Mouse (Mus musculus): ENCODE measurements around the gene Npff. TPM values are rescaled to one million over a fixed set of nuclear protein-coding genes. Genes with fewer than 3 reads are reported as not detected.

Npff gene
- total RNA-seq (2014; fragmentation: Nextera tagmentation) (3.2 and 5.1 TPM in 2 replicates), total RNA-seq (2017) (1.1 and 1.8 TPM in 2 replicates), polyA plus RNA-seq (2012) (0.70 and 0.92 TPM in 2 replicates)

DNA sequence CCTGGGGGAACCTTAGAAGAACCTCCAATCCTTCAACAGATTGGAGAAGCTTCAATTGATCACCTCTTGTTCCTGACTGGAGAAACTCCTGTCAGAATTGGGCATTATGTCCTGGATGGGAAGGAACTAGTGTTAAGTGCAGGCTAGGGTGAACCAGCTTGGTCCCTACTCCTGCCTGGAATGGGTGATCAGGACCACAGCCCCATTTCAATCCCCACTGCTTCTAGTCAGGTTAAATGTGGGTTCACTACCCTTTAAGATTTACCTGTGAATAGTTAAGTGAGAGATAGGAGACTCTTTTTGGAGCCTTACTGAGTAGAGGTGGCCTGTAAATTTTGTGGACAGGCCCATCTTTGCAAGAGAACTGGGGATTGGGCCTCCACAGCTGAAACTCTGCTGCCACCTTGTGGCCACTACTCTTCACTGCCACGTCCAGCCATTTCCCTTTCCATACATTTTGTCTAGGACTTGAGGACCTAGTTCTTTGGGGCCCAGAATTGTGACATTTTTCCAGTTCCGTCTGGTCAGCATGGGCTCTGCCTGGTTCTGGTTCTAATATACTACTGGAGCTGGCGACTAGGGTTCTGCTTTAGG lies at the start of gene Npff:
Gene Npff (minus strand): TSS at position 51 of the 594 bp plus-strand sequence.
- DNase-seq (ENCODE audit: low spot score) (peak; percentile 30), ATAC-seq (ENCODE audit: extremely low read depth, insufficient number of reproducible peaks, low FRiP score, poor library complexity, severe bottlenecking) (no peak)
- Histone ChIP-seq H3K4me3 (ENCODE audit: low read depth, low read length) (no peak within 1 kb of the TSS), H3K9me3 (replicated peaks) (no peaks in the 10 kb centered on the region), H3K4me1 (ENCODE audit: insufficient read depth, low read depth, low read length) (peaks cover 17% of the 10 kb centered on the region), H3K27me3 (ENCODE audit: insufficient read depth, low read length) (no peaks in the 10 kb centered on the region), H3K36me3 (replicated peaks) (peaks cover 94% of the 10 kb centered on the region)
- no peak for TF ChIP-seq POLR2AphosphoS5 (IDR thresholded peaks at IDR 0.05; ENCODE audit: insufficient replicate concordance, low read depth, low read length)
- peak; percentile 88 for TF ChIP-seq CTCF (IDR thresholded peaks at IDR 0.05; ENCODE audit: low read depth, low read length)

DNA sequence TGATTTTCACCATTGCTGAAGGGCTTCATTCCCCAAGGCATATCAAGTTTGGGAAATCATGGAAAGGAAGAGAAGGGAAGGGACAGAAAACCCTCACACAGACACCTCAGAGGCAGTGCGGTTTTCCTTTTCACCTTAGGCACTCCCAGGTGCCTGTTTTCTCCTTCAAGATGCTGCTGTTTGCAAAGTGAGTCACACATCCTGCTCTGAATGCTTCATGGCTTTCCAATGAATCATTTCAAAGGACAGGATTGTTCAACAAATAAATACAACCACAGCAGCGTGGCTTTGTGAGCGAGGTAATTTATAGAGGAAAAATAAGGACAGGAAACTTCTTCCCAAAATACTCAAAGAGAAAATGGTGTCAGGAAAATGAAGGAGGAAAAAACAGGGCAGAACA lies 47.3 kb upstream of the Npff start:
- H3K4me1 ChIP-seq (ENCODE audit: insufficient read depth, low read depth, low read length) = peaks cover 3% of the 10 kb centered on the region
- no peak overlapping the region for H3K4me3 ChIP-seq (ENCODE audit: low read depth, low read length)
- no peak for ATAC-seq (ENCODE audit: extremely low read depth, insufficient number of reproducible peaks, low FRiP score, poor library complexity, severe bottlenecking)
- H3K36me3 ChIP-seq (replicated peaks) = peaks cover 27% of the 10 kb centered on the region
- no peak for TF ChIP-seq CTCF (IDR thresholded peaks at IDR 0.05; ENCODE audit: low read depth, low read length)
- no peak for TF ChIP-seq GATA2 (IDR thresholded peaks at IDR 0.05; ENCODE audit: borderline replicate concordance, low read depth, low read length)
- TF ChIP-seq POLR2AphosphoS5 (IDR thresholded peaks at IDR 0.05; ENCODE audit: insufficient replicate concordance, low read depth, low read length) = no peak
- TF ChIP-seq TAL1 (conservative IDR thresholded peaks at IDR 0.05; ENCODE audit: low read depth, low read length) = no peak
- TF ChIP-seq GATA1 (IDR thresholded peaks at IDR 0.05; ENCODE audit: borderline replicate concordance, low read length) = no peak
- no peaks in the 10 kb centered on the region for H3K9me3 ChIP-seq (replicated peaks)
- DNase-seq (ENCODE audit: low spot score) = no peak
- no peaks in the 10 kb centered on the region for H3K27me3 ChIP-seq (ENCODE audit: insufficient read depth, low read length)

DNA sequence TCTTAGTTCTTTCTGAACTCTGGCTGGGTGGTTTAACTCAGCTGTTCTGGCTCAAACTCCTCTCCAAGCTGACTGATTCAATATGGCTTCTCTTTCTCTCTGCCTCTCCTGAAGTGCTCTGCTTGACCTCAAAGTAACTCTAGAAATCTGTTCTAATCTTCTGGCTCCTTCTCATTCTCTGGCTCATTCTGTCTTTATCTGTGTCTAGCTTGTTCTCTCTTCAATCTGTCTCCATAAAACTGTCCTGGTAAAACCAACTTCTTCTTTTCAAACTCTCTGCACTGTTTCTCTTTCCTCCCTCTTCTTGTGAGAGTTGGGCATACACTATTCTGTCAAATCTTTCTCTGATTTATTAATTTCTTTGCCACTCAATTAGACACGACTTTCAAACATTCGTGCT lies 43.1 kb upstream of the Npff start:
- Histone ChIP-seq H3K9me3 (replicated peaks) (no peaks in the 10 kb centered on the region), H3K36me3 (replicated peaks) (peaks cover 27% of the 10 kb centered on the region), H3K4me3 (ENCODE audit: low read depth, low read length) (no peak overlapping the region), H3K4me1 (ENCODE audit: insufficient read depth, low read depth, low read length) (no peaks in the 10 kb centered on the region), H3K27me3 (ENCODE audit: insufficient read depth, low read length) (no peaks in the 10 kb centered on the region)
- no peak for DNase-seq (ENCODE audit: low spot score)
- ATAC-seq (ENCODE audit: extremely low read depth, insufficient number of reproducible peaks, low FRiP score, poor library complexity, severe bottlenecking) = no peak
- TF ChIP-seq CTCF (IDR thresholded peaks at IDR 0.05; ENCODE audit: low read depth, low read length) (no peak), GATA1 (IDR thresholded peaks at IDR 0.05; ENCODE audit: borderline replicate concordance, low read length) (no peak), TAL1 (conservative IDR thresholded peaks at IDR 0.05; ENCODE audit: low read depth, low read length) (no peak), GATA2 (IDR thresholded peaks at IDR 0.05; ENCODE audit: borderline replicate concordance, low read depth, low read length) (no peak), POLR2AphosphoS5 (IDR thresholded peaks at IDR 0.05; ENCODE audit: insufficient replicate concordance, low read depth, low read length) (no peak)

- TF ChIP-seq POLR2AphosphoS5 (IDR thresholded peaks at IDR 0.05; ENCODE audit: insufficient replicate concordance, low read depth, low read length) = no peak
- TF ChIP-seq GATA1 (IDR thresholded peaks at IDR 0.05; ENCODE audit: borderline replicate concordance, low read length) = no peak
- TF ChIP-seq GATA2 (IDR thresholded peaks at IDR 0.05; ENCODE audit: borderline replicate concordance, low read depth, low read length) = no peak
- no peak for TF ChIP-seq CTCF (IDR thresholded peaks at IDR 0.05; ENCODE audit: low read depth, low read length)
- TF ChIP-seq TAL1 (conservative IDR thresholded peaks at IDR 0.05; ENCODE audit: low read depth, low read length) = no peak
- H3K36me3 ChIP-seq (replicated peaks) = peaks cover 38% of the 10 kb centered on the region
- H3K27me3 ChIP-seq (ENCODE audit: insufficient read depth, low read length) = no peaks in the 10 kb centered on the region
- no peak for ATAC-seq (ENCODE audit: extremely low read depth, insufficient number of reproducible peaks, low FRiP score, poor library complexity, severe bottlenecking)
- no peaks in the 10 kb centered on the region for H3K9me3 ChIP-seq (replicated peaks)
- H3K4me1 ChIP-seq (ENCODE audit: insufficient read depth, low read depth, low read length) = no peaks in the 10 kb centered on the region
- DNase-seq (ENCODE audit: low spot score) = no peak
- H3K4me3 ChIP-seq (ENCODE audit: low read depth, low read length) = no peak overlapping the region
Measured at GRCm38 (mm10) chr15:102563681-102564080, 38.9 kb upstream of the Npff start.

DNA sequence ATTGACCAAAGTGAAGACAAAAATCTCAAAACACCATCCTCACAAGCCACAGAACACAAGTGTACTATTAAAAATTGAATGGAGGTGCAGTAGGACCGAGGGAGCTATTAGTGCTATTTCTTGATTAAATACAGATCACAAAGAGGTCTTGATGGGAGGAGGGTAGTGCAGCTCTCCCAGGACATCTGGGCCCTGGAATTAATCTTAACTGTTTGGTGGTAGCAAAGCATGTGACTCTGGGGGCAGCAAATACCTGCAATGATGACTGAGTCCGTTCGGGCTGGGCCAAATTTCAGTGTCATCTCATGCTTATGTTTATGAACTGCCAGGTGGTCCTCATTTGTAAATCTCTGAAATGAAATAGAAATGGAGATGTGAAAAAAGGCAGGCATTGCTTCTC lies 38.3 kb upstream of the Npff start:
- no peak for ATAC-seq (ENCODE audit: extremely low read depth, insufficient number of reproducible peaks, low FRiP score, poor library complexity, severe bottlenecking)
- no peaks in the 10 kb centered on the region for H3K4me1 ChIP-seq (ENCODE audit: insufficient read depth, low read depth, low read length)
- no peak overlapping the region for H3K4me3 ChIP-seq (ENCODE audit: low read depth, low read length)
- DNase-seq (ENCODE audit: low spot score) = no peak
- H3K9me3 ChIP-seq (replicated peaks) = no peaks in the 10 kb centered on the region
- peaks cover 42% of the 10 kb centered on the region for H3K36me3 ChIP-seq (replicated peaks)
- no peaks in the 10 kb centered on the region for H3K27me3 ChIP-seq (ENCODE audit: insufficient read depth, low read length)
- no peak for TF ChIP-seq GATA2 (IDR thresholded peaks at IDR 0.05; ENCODE audit: borderline replicate concordance, low read depth, low read length)
- TF ChIP-seq CTCF (IDR thresholded peaks at IDR 0.05; ENCODE audit: low read depth, low read length) = no peak
- no peak for TF ChIP-seq TAL1 (conservative IDR thresholded peaks at IDR 0.05; ENCODE audit: low read depth, low read length)
- no peak for TF ChIP-seq POLR2AphosphoS5 (IDR thresholded peaks at IDR 0.05; ENCODE audit: insufficient replicate concordance, low read depth, low read length)
- no peak for TF ChIP-seq GATA1 (IDR thresholded peaks at IDR 0.05; ENCODE audit: borderline replicate concordance, low read length)

DNA sequence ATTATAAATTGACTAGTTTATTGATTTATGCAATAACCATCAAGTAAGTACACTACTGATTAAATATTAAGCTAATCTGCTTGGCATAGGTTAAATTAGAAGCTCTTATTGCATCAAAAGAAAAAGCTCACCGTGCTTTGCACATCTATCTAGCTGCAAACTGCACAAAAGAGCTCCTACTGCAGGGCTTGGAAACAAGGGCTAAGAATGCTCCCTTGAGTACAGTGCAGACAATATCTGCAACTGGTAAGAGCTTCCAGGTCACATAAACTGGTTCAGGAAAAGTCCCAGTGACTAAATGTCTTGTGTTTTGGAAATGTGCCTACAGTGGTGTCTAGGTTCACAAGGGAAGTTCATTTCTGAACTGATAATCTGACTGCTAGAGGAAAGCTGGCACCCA lies 37.7 kb upstream of the Npff start:
- H3K4me1 ChIP-seq (ENCODE audit: insufficient read depth, low read depth, low read length) = no peaks in the 10 kb centered on the region
- H3K36me3 ChIP-seq (replicated peaks) = peaks cover 48% of the 10 kb centered on the region
- no peaks in the 10 kb centered on the region for H3K27me3 ChIP-seq (ENCODE audit: insufficient read depth, low read length)
- DNase-seq (ENCODE audit: low spot score) = no peak
- TF ChIP-seq GATA2 (IDR thresholded peaks at IDR 0.05; ENCODE audit: borderline replicate concordance, low read depth, low read length) = no peak
- TF ChIP-seq GATA1 (IDR thresholded peaks at IDR 0.05; ENCODE audit: borderline replicate concordance, low read length) = no peak
- TF ChIP-seq POLR2AphosphoS5 (IDR thresholded peaks at IDR 0.05; ENCODE audit: insufficient replicate concordance, low read depth, low read length) = no peak
- TF ChIP-seq TAL1 (conservative IDR thresholded peaks at IDR 0.05; ENCODE audit: low read depth, low read length) = no peak
- TF ChIP-seq CTCF (IDR thresholded peaks at IDR 0.05; ENCODE audit: low read depth, low read length) = no peak
- no peaks in the 10 kb centered on the region for H3K9me3 ChIP-seq (replicated peaks)
- no peak for ATAC-seq (ENCODE audit: extremely low read depth, insufficient number of reproducible peaks, low FRiP score, poor library complexity, severe bottlenecking)
- H3K4me3 ChIP-seq (ENCODE audit: low read depth, low read length) = no peak overlapping the region

All from G1E (cell line).